Mouse (Mus musculus): Measurements from ENCODE around the gene 4930579F01Rik. TPM values are rescaled to one million over a fixed set of nuclear protein-coding genes. Genes with fewer than 3 reads are reported as not detected.

Gene 4930579F01Rik
- polyA plus RNA-seq, 1 experiment: not detected

GRCm38 (mm10) chr3:138217631-138218264, 24.1 kb upstream of the 4930579F01Rik start, which contains the start of gene Adh7:
Gene Adh7 (plus strand): TSS chr3:138217760.
- WGBS: 84% methylated on average over 10 of the region's 10 CpGs

GRCm38 (mm10) chr3:138216091-138216490, 22.5 kb upstream of the 4930579F01Rik start:
- WGBS: 80% methylated on average over 8 of the region's 8 CpGs

More at GRCm38 (mm10) chr3:138217631-138218264, 24.1 kb upstream of the 4930579F01Rik start, which contains the start of gene Adh7:
- no peak within 1 kb of the TSS for H3K27ac ChIP-seq (ENCODE audit: insufficient read depth, low read depth, low read length)
- H3K36me3 ChIP-seq (ENCODE audit: control insufficient read depth, insufficient read depth, low read length): no peaks in the 10 kb centered on the region
- no peak within 1 kb of the TSS for H3K4me3 ChIP-seq (ENCODE audit: low read depth, low read length)
- no peak for TF ChIP-seq CTCF (IDR thresholded peaks at IDR 0.05; ENCODE audit: extremely low read depth, insufficient read length, insufficient replicate concordance, low read depth, low read length)
- no peak for TF ChIP-seq POLR2A (IDR thresholded peaks at IDR 0.05; ENCODE audit: low read depth, low read length)
- no peaks in the 10 kb centered on the region for H3K27me3 ChIP-seq (ENCODE audit: control insufficient read depth, insufficient read depth, low read length)
- peaks cover 2% of the 10 kb centered on the region; the same call in 1 of the 2 replicates for H3K4me1 ChIP-seq (ENCODE audit: control insufficient read depth, insufficient read depth, insufficient read length, low read length)

GRCm38 (mm10) chr3:138215395-138215989, 21.9 kb upstream of the 4930579F01Rik start:
- no peak overlapping the region for H3K4me3 ChIP-seq (ENCODE audit: low read depth, low read length)
- no peaks in the 10 kb centered on the region for H3K27me3 ChIP-seq (ENCODE audit: control insufficient read depth, insufficient read depth, low read length)
- no peaks in the 10 kb centered on the region for H3K36me3 ChIP-seq (ENCODE audit: control insufficient read depth, insufficient read depth, low read length)
- 74% methylated on average over 11 of the region's 11 CpGs for WGBS
- H3K4me1 ChIP-seq (ENCODE audit: control insufficient read depth, insufficient read depth, insufficient read length, low read length): no peaks in the 10 kb centered on the region
- TF ChIP-seq POLR2A (IDR thresholded peaks at IDR 0.05; ENCODE audit: low read depth, low read length) (no peak), CTCF (IDR thresholded peaks at IDR 0.05; ENCODE audit: extremely low read depth, insufficient read length, insufficient replicate concordance, low read depth, low read length) (no peak)
- H3K27ac ChIP-seq (ENCODE audit: insufficient read depth, low read depth, low read length): no peak overlapping the region

More at GRCm38 (mm10) chr3:138216091-138216490, 22.5 kb upstream of the 4930579F01Rik start:
- Histone ChIP-seq H3K4me3 (ENCODE audit: low read depth, low read length) (no peak overlapping the region), H3K27ac (ENCODE audit: insufficient read depth, low read depth, low read length) (no peak overlapping the region), H3K36me3 (ENCODE audit: control insufficient read depth, insufficient read depth, low read length) (no peaks in the 10 kb centered on the region), H3K27me3 (ENCODE audit: control insufficient read depth, insufficient read depth, low read length) (no peaks in the 10 kb centered on the region), H3K4me1 (ENCODE audit: control insufficient read depth, insufficient read depth, insufficient read length, low read length) (no peaks in the 10 kb centered on the region)
- TF ChIP-seq POLR2A (IDR thresholded peaks at IDR 0.05; ENCODE audit: low read depth, low read length): no peak
- no peak for TF ChIP-seq CTCF (IDR thresholded peaks at IDR 0.05; ENCODE audit: extremely low read depth, insufficient read length, insufficient replicate concordance, low read depth, low read length)

- Histone ChIP-seq H3K4me1 (ENCODE audit: control insufficient read depth, insufficient read depth, insufficient read length, low read length) (no peaks in the 10 kb centered on the region), H3K36me3 (ENCODE audit: control insufficient read depth, insufficient read depth, low read length) (no peaks in the 10 kb centered on the region), H3K27ac (ENCODE audit: insufficient read depth, low read depth, low read length) (no peak overlapping the region), H3K4me3 (ENCODE audit: low read depth, low read length) (no peak overlapping the region), H3K27me3 (ENCODE audit: control insufficient read depth, insufficient read depth, low read length) (no peaks in the 10 kb centered on the region)
- TF ChIP-seq POLR2A (IDR thresholded peaks at IDR 0.05; ENCODE audit: low read depth, low read length) (no peak), CTCF (IDR thresholded peaks at IDR 0.05; ENCODE audit: extremely low read depth, insufficient read length, insufficient replicate concordance, low read depth, low read length) (no peak)
- WGBS: 94% methylated on average over 4 of the region's 4 CpGs
These were observed 18.9 kb upstream of the 4930579F01Rik start for GRCm38 (mm10) chr3:138212431-138212951.

- H3K4me1 ChIP-seq (ENCODE audit: control insufficient read depth, insufficient read depth, insufficient read length, low read length): no peaks in the 10 kb centered on the region
- no peaks in the 10 kb centered on the region for H3K27me3 ChIP-seq (ENCODE audit: control insufficient read depth, insufficient read depth, low read length)
- no peak overlapping the region for H3K27ac ChIP-seq (ENCODE audit: insufficient read depth, low read depth, low read length)
- H3K4me3 ChIP-seq (ENCODE audit: low read depth, low read length): no peak overlapping the region
- TF ChIP-seq POLR2A (IDR thresholded peaks at IDR 0.05; ENCODE audit: low read depth, low read length) (no peak), CTCF (IDR thresholded peaks at IDR 0.05; ENCODE audit: extremely low read depth, insufficient read length, insufficient replicate concordance, low read depth, low read length) (no peak)
- 87% methylated on average over 5 of the region's 5 CpGs for WGBS
- H3K36me3 ChIP-seq (ENCODE audit: control insufficient read depth, insufficient read depth, low read length): no peaks in the 10 kb centered on the region
These were observed 16.9 kb upstream of the 4930579F01Rik start for GRCm38 (mm10) chr3:138210432-138211075.

- H3K36me3 ChIP-seq (ENCODE audit: control insufficient read depth, insufficient read depth, low read length): no peaks in the 10 kb centered on the region
- no peaks in the 10 kb centered on the region for H3K27me3 ChIP-seq (ENCODE audit: control insufficient read depth, insufficient read depth, low read length)
- no peak overlapping the region for H3K27ac ChIP-seq (ENCODE audit: insufficient read depth, low read depth, low read length)
- no peak overlapping the region for H3K4me3 ChIP-seq (ENCODE audit: low read depth, low read length)
- no peak for TF ChIP-seq POLR2A (IDR thresholded peaks at IDR 0.05; ENCODE audit: low read depth, low read length)
- no peak for TF ChIP-seq CTCF (IDR thresholded peaks at IDR 0.05; ENCODE audit: extremely low read depth, insufficient read length, insufficient replicate concordance, low read depth, low read length)
- H3K4me1 ChIP-seq (ENCODE audit: control insufficient read depth, insufficient read depth, insufficient read length, low read length): no peaks in the 10 kb centered on the region
- 95% methylated on average over 3 of the region's 3 CpGs for WGBS
These were observed 15.2 kb upstream of the 4930579F01Rik start for GRCm38 (mm10) chr3:138208821-138209220.

- no peaks in the 10 kb centered on the region; the same call in 1 of the 2 replicates for H3K4me1 ChIP-seq (ENCODE audit: control insufficient read depth, insufficient read depth, insufficient read length, low read length)
- no peaks in the 10 kb centered on the region for H3K27me3 ChIP-seq (ENCODE audit: control insufficient read depth, insufficient read depth, low read length)
- no peak overlapping the region for H3K27ac ChIP-seq (ENCODE audit: insufficient read depth, low read depth, low read length)
- H3K4me3 ChIP-seq (ENCODE audit: low read depth, low read length): no peak overlapping the region
- TF ChIP-seq POLR2A (IDR thresholded peaks at IDR 0.05; ENCODE audit: low read depth, low read length) (no peak), CTCF (IDR thresholded peaks at IDR 0.05; ENCODE audit: extremely low read depth, insufficient read length, insufficient replicate concordance, low read depth, low read length) (no peak)
- H3K36me3 ChIP-seq (ENCODE audit: control insufficient read depth, insufficient read depth, low read length): no peaks in the 10 kb centered on the region
- WGBS: 81% methylated on average over 7 of the region's 7 CpGs
These were observed 5.1 kb upstream of the 4930579F01Rik start for GRCm38 (mm10) chr3:138198722-138199068.

All from small intestine, adult 2 months (tissue).